Mouse (Mus musculus) small intestine, adult 2 months (tissue): ENCODE data around the gene BC049352. TPM values are rescaled to one million over a fixed set of nuclear protein-coding genes. Genes with fewer than 3 reads are reported as not detected.

ENCODE experiments used
- H3K27ac ChIP-seq: fragments of 200-500 bp; 2 replicates; pipeline ENCODE4 v1.5.1; 2012; ENCODE audit warnings: low read depth, low read length, control low read depth, inconsistent platforms; ENCODE audit not compliant: insufficient read depth
- H3K27me3 ChIP-seq: fragments of 200-500 bp; 2 replicates; pipeline ENCODE4 v1.6.1; 2012; ENCODE audit warnings: mild to moderate bottlenecking, moderate library complexity, low read length, inconsistent platforms; ENCODE audit not compliant: control insufficient read depth, insufficient read depth
- H3K36me3 ChIP-seq: fragments of 200-500 bp; 2 replicates; pipeline ENCODE4 v1.6.1; 2012; ENCODE audit warnings: mild to moderate bottlenecking, low read length, control low read depth, inconsistent platforms; ENCODE audit not compliant: control insufficient read depth, insufficient read depth
- H3K4me1 ChIP-seq: fragments of 200-500 bp; 2 replicates; pipeline ENCODE4 v1.6.1; 2012; ENCODE audit warnings: low read length, inconsistent platforms, mixed read lengths; ENCODE audit not compliant: control insufficient read depth, insufficient read depth, insufficient read length
- H3K4me3 ChIP-seq: fragments of 200-500 bp; 2 replicates; pipeline ENCODE4 v1.5.1; 2012; ENCODE audit warnings: low read depth, mild to moderate bottlenecking, control low read depth, inconsistent platforms, low read length, moderate library complexity
- CTCF ChIP-seq: fragments of 200-500 bp; IDR thresholded peaks from 2 replicates; pipeline ENCODE4 v1.5.1; 2012; ENCODE audit warnings: low read depth, mild to moderate bottlenecking, control low read depth, inconsistent platforms, low read length, moderate library complexity, mixed read lengths; ENCODE audit not compliant: insufficient replicate concordance, insufficient read length; ENCODE audit errors: extremely low read depth
- POLR2A ChIP-seq: fragments of 200-500 bp; IDR thresholded peaks from 2 replicates; pipeline ENCODE4 v1.6.1; 2012; ENCODE audit warnings: low read depth, mild to moderate bottlenecking, control low read depth, inconsistent platforms, low read length, moderate library complexity
- WGBS: fragments of 180-500 bp; shearing (Covaris S2); methylation state at CpG from one replicate; pipeline ENCODE4 v1.1.7; 2018; 5-methylcytosine and 5-hydroxymethylcytosine counted together
- polyA plus RNA-seq: library from polyadenylated mRNA; depleted of rRNA; stranded (reverse); fragments of >200 nt; gene quantifications from 2 replicates; pipeline ENCODE4 v1.2.3, GENCODE M21; 2012; rRNA removed

Gene BC049352
- polyA plus RNA-seq, 1 experiment = 0.10 TPM

DNA sequence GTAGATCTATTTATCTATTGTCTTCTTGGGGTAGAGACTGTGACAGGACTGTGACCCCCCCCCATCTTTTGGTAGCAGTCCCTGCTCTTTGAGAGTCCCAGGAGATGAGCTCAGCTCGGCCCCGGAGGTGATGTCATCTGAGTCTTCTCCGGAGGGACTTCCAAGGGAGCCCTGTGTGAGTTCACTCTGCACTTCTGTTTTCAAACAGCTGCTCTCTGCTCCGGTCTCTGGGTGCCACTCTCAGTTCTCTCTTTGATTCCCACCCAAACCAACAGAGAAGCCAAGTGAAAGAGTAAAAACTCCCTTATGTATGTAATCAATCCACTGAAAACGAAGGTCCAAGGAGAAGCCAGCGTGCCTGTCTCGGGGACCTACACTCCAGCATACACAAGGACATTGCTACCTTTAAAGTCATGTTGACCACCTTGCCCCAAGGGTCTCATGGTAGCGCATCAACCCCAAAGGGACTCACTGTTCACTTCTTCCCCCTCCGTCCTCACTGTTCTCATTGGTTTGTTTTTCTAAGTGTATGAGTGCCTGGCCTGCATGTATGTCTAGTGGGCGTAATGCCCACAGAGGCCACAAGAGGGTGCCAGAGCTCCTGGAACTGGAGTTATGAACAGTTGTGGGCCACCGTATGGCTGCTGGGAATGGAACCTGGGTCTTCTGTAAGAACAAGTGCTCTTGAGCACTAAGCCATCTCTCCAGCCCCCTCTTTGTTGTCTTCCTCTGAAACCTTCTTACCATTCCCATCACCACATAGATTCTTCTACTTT, 117.6 kb downstream of the BC049352 start:
- H3K27ac ChIP-seq = peak overlapping the region; percentile 23; the same call in 1 of the 2 replicates
- WGBS = 80% methylated on average over 11 of the region's 11 CpGs
- no peak overlapping the region for H3K4me3 ChIP-seq
- H3K36me3 ChIP-seq = no peaks in the 10 kb centered on the region
- TF ChIP-seq CTCF = peak; percentile 80; the same call in 1 of the 2 replicates
- no peak for TF ChIP-seq POLR2A
- H3K4me1 ChIP-seq = peaks cover 8% of the 10 kb centered on the region
- H3K27me3 ChIP-seq = no peaks in the 10 kb centered on the region

Other genes with a start within 250 kb of the BC049352 start
- gene Ube4a, start 216.4 kb upstream of the BC049352 start, polyA plus RNA-seq = 4.9 and 7.1 TPM in 2 replicates
- gene Cd3g, start 201.6 kb upstream of the BC049352 start, polyA plus RNA-seq = 2.8 and 4.0 TPM in 2 replicates
- 3.3 and 3.8 TPM in 2 replicates for gene Cd3d, start 200.2 kb upstream of the BC049352 start, polyA plus RNA-seq
- gene Cd3e, start 172.4 kb upstream of the BC049352 start, polyA plus RNA-seq = 12.9 and 13.7 TPM in 2 replicates
- 5.3 and 8.2 TPM in 2 replicates for gene Mpzl2, start 142.2 kb upstream of the BC049352 start, polyA plus RNA-seq
- 11.1 and 12.2 TPM in 2 replicates for gene Mpzl3, start 126.8 kb upstream of the BC049352 start, polyA plus RNA-seq
- gene Jaml, start 102.8 kb upstream of the BC049352 start, polyA plus RNA-seq = 2.5 and 3.9 TPM in 2 replicates
- gene Scn2b, start 64.2 kb upstream of the BC049352 start, polyA plus RNA-seq = 0.27 and 0.98 TPM in 2 replicates
- 0.06 and 0.09 TPM in 2 replicates for gene Scn4b, start 43.6 kb upstream of the BC049352 start, polyA plus RNA-seq
- 65.3 and 108 TPM in 2 replicates for gene Tmprss4, start 22.1 kb downstream of the BC049352 start, polyA plus RNA-seq
- 2.9 and 3.3 TPM in 2 replicates for gene Il10ra, start 87.1 kb downstream of the BC049352 start, polyA plus RNA-seq
- gene Tmprss13, start 137.1 kb downstream of the BC049352 start, polyA plus RNA-seq = 0.04 and 0.14 TPM in 2 replicates
- gene Fxyd6, start 188.2 kb downstream of the BC049352 start, polyA plus RNA-seq = 18.9 and 20.6 TPM in 2 replicates
- gene Fxyd2, start 217.7 kb downstream of the BC049352 start, polyA plus RNA-seq = 2.3 and 4.6 TPM in 2 replicates
- 0.48 and 0.62 TPM in 2 replicates for gene Dscaml1, start 244.6 kb downstream of the BC049352 start, polyA plus RNA-seq